Mouse (Mus musculus): ENCODE measurements around the gene 6330409D20Rik.

Gene 6330409D20Rik

DNA sequence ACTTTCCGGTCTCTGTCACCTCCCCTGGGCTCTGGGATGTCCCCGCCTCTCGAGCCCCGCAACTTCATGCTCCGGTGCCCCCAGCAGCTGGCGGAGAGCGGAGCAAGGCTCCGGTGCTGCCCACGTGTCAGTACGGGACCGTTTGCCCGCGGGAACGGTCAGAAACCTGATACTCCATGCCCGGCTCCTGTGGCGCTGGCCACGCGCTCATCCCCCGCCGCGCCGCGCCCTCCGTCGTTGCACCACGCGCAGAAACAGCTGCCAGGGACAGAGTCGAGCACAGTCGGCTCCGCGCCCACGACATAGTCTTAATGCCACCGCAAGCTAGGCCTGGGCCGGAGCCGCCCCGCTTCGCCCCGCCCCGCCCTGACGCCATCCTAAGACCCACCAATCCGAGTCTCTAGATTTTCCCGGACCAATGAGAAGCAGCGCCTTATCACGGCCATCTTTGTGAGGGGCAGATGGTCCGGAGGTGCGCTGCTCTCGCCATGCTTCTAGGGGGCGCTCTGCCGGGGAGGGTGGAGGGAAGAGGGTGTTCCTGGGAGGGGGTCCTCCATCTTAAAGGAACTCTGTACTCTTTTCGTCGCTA, 46.9 kb downstream of the 6330409D20Rik start:
- DNase-seq: peak; percentile 96

- no peak for DNase-seq
Observed at GRCm38 (mm10) chr2:32693282-32693681, 47.5 kb downstream of the 6330409D20Rik start.

- DNase-seq: no peak
Observed at GRCm38 (mm10) chr2:32692496-32692895, 48.3 kb downstream of the 6330409D20Rik start.

DNA sequence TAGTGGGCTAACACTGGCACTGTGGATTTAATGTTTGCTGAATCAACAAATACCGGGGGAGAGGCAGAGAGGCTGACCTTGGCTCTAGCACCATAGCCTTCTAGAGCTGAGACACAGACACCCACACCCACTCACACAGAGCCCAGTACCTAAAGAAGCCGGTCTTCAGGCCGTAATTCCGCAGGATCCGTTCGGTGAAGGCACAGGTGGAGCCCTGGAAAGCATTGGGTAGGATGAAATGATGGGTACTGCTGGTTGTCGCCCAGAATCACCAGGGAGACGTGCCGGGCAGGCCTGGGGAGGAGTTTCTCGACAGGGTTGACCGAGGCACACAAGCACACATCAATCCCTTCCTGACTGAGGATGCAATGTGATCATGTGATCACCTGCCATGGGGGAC, 49.8 kb downstream of the 6330409D20Rik start:
- DNase-seq: no peak

- DNase-seq: peak; percentile 92
Observed at GRCm38 (mm10) chr2:32689420-32689819, 51.4 kb downstream of the 6330409D20Rik start.

DNA sequence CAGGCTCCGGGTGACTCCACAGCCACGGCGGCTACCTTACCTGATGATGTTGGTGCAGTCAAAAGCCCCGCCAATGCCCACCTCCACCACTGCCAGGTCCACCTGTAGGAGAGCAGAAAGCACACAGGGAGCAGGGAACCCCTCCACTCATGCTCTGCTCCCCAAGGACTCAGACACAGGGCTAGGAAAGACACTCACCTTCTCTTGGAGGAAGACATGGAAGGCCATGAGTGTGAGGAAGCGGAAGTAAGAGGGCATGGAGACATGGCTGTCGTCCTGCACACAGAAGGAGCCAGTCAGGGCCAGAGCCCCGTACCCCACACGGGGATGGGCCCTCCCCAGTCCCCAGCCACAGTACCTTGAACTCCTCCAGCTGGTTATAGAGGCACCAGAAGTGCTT, 53.3 kb downstream of the 6330409D20Rik start:
- DNase-seq: no peak

DNA sequence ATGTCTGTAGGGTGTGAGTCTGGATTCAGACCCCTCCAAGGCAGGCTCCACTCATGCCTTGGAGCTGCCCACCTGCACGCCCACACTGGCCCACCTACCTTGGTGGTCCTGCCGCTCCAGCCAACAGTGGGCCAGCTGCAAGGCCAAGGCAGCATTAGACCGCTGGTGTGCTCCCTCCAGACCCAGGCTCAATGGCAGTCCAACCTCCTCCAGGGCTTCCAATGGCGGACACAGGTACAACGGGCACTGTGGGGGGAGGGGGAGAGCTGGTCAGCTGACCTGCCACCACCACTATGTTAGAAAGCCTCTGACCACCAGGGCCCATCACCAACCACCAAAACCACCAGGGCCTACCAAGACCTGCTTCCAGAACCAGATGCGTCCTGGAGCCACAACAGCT, 54.2 kb downstream of the 6330409D20Rik start:
- DNase-seq: no peak

DNA sequence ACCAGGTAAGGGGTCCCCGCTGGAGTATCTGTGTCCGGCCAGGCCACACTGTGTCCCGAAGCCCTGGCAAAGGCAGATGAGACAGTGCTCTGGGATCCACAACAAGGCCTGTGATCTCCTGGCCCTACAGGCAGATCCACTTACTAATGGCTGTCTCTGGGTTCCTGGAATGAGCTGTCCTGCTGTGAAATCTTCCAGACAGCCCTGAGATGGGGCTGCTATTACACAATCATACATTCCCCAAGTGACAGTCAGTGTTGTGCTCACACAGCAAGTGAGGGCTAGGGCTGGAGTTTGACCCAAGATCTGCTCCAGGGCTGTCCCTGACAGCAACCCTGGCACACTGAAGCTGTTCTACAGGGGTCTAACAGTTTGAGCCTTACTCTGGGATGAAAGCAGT, 55.0 kb downstream of the 6330409D20Rik start:
- DNase-seq: no peak

GRCm38 (mm10) chr2:32684681-32685428, 56.0 kb downstream of the 6330409D20Rik start:
- no peak for DNase-seq

- no peak for DNase-seq
Observed at GRCm38 (mm10) chr2:32683701-32684100, 57.1 kb downstream of the 6330409D20Rik start.

- DNase-seq: no peak
Observed at GRCm38 (mm10) chr2:32682721-32683417, 57.9 kb downstream of the 6330409D20Rik start.

Data from cerebellum, adult 9-10 months (tissue).